Mouse (Mus musculus) lung, embryonic 14.5 days (tissue): ENCODE data around the gene Sorbs1. TPM values are rescaled to one million over a fixed set of nuclear protein-coding genes. Genes with fewer than 3 reads are reported as not detected.

Experiments used
- ATAC-seq: fragments of 200-750 bp; cut with Nextera tagmentation; 2 replicates; pipeline ENCODE4 v1.8.0; 2017; ENCODE audit warnings: mild to moderate bottlenecking, moderate TSS enrichment, moderate library complexity; ENCODE audit not compliant: insufficient read depth
- DNase-seq: peaks from one replicate; pipeline ENCODE4 v3.0.0-alpha.2; 2015
- H3K27ac ChIP-seq: fragments of 300-500 bp; sonication (generic); 2 replicates; pipeline ENCODE4 v1.5.1; 2014; ENCODE audit warnings: low read depth, mild to moderate bottlenecking, moderate library complexity
- H3K27me3 ChIP-seq: fragments of 300-500 bp; sonication (generic); 2 replicates; pipeline ENCODE4 v1.6.1; 2014; ENCODE audit warnings: low read length, control low read depth; ENCODE audit not compliant: insufficient read depth
- H3K36me3 ChIP-seq: fragments of 300-500 bp; sonication (generic); 2 replicates; pipeline ENCODE4 v1.6.1; 2014; ENCODE audit warnings: control low read depth; ENCODE audit not compliant: insufficient read depth
- H3K4me1 ChIP-seq: fragments of 300-500 bp; sonication (generic); 2 replicates; pipeline ENCODE4 v1.6.1; 2014; ENCODE audit warnings: antibody characterized with exemption, control low read depth; ENCODE audit not compliant: insufficient read depth
- H3K4me2 ChIP-seq: fragments of 300-500 bp; sonication (generic); 2 replicates; pipeline ENCODE4 v1.6.1; 2014; ENCODE audit warnings: mild to moderate bottlenecking
- H3K4me3 ChIP-seq: fragments of 300-500 bp; sonication (generic); 2 replicates; pipeline ENCODE4 v1.5.1; 2014; ENCODE audit warnings: low read depth, low read length
- H3K9ac ChIP-seq: fragments of 300-500 bp; sonication (generic); 2 replicates; pipeline ENCODE4 v1.6.1; 2014
- H3K9me3 ChIP-seq: fragments of 300-500 bp; sonication (generic); 2 replicates; pipeline ENCODE4 v1.6.1; 2016; ENCODE audit warnings: low read depth, low read length, control low read depth
- CTCF ChIP-seq: IDR thresholded peaks from 2 replicates; pipeline ENCODE4 v1.5.1; 2016; ENCODE audit warnings: antibody characterized with exemption, low read depth
- WGBS: fragments of 180-500 bp; shearing (Covaris S2); extraction: QIAGEN DNeasy Blood & Tissue Kit; methylation state at CpG from one replicate; pipeline ENCODE4 v1.1.7; 2014; 5-methylcytosine and 5-hydroxymethylcytosine counted together
- polyA plus RNA-seq: library from polyadenylated mRNA; unstranded; fragments of >200 nt; fragmentation: Nextera tagmentation; extraction: Ambion mirVana; gene quantifications from 2 replicates; pipeline ENCODE4 v1.2.1, GENCODE M21; 2014

Gene Sorbs1
- polyA plus RNA-seq, 1 experiment from 2014 or later, result 46.6 TPM

DNA sequence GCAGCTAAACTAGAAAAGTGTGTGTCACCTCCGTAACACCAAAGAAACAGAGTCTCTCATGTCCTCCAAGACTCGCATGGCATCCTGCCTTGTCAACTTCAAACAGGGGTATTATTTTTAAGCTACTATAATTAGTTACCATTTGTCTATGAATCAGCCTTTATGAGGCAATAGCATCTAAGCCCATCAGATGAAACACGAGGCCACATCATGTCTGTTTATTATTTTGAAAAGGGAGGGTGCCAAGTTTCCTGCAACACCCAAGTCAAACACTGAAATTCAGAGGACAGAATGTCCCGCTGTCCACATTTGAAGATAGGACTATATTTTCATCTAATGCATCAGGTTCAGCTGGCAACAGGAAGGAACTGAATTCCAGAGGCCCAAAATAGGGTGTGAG, 81.6 kb downstream of the Sorbs1 start:
- Histone ChIP-seq H3K27me3 (no peaks in the 10 kb centered on the region), H3K9ac (no peak overlapping the region), H3K27ac (no peak overlapping the region), H3K4me3 (no peak overlapping the region), H3K36me3 (no peaks in the 10 kb centered on the region), H3K9me3 (no peaks in the 10 kb centered on the region), H3K4me2 (no peak overlapping the region), H3K4me1 (no peaks in the 10 kb centered on the region; the same call in 1 of the 2 replicates)
- 59% methylated on average over 4 of the region's 4 CpGs for WGBS
- TF ChIP-seq CTCF, result no peak
- peak; percentile 12 for DNase-seq
- no peak for ATAC-seq

DNA sequence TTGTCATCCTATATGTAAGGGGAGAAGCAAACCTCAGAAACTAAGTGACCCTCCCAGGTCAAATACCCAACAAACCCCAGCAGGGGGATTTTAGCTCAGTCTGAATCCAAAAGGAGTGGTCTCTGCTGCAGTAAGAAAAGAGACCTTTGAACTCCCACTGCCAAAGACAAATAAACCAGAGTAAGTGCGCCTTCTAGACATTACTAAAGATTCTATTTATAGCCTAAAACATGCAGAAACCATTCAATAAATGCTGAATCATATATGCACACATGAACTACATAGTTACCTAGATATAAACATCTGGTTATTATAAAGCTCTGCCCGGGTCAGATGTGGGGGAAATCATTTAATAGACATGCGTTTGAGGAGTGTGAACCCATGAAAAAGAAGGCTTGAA, 84.0 kb downstream of the Sorbs1 start:
- no peak overlapping the region for H3K27ac ChIP-seq
- no peaks in the 10 kb centered on the region for H3K27me3 ChIP-seq
- no peak for TF ChIP-seq CTCF
- H3K36me3 ChIP-seq, result no peaks in the 10 kb centered on the region
- DNase-seq (no peak), ATAC-seq (no peak)
- H3K4me3 ChIP-seq, result no peak overlapping the region
- H3K9ac ChIP-seq, result no peak overlapping the region
- 52% methylated on average over 3 of the region's 3 CpGs for WGBS
- H3K4me1 ChIP-seq, result no peaks in the 10 kb centered on the region; the same call in 1 of the 2 replicates
- H3K9me3 ChIP-seq, result no peaks in the 10 kb centered on the region
- no peak overlapping the region for H3K4me2 ChIP-seq

DNA sequence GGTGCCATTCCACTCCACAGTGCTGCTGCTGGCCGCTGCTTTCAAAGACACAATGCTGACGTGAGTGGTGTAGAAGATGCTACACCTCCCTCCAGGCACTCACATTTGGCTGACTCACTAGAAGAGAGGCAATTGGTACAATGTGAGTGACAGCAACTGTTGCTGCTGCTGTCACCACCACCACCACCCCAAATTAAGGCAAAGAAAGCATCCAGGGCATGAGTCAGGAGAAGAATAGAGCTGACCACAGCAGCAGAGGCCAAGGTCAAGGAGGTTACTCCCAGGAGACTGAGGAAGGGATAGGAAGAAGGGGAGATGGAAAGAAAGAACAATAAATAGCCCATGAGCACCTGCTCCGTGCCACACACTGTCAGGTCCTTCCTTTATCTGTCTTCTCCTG, 84.4 kb downstream of the Sorbs1 start:
- DNase-seq (no peak), ATAC-seq (no peak)
- H3K27ac ChIP-seq, result no peak overlapping the region
- H3K36me3 ChIP-seq, result no peaks in the 10 kb centered on the region
- H3K4me1 ChIP-seq, result no peaks in the 10 kb centered on the region; the same call in 1 of the 2 replicates
- H3K4me3 ChIP-seq, result no peak overlapping the region
- H3K9me3 ChIP-seq, result no peaks in the 10 kb centered on the region
- TF ChIP-seq CTCF, result no peak
- H3K9ac ChIP-seq, result no peak overlapping the region
- 75% methylated on average over 3 of the region's 3 CpGs for WGBS
- H3K27me3 ChIP-seq, result no peaks in the 10 kb centered on the region
- H3K4me2 ChIP-seq, result no peak overlapping the region

DNA sequence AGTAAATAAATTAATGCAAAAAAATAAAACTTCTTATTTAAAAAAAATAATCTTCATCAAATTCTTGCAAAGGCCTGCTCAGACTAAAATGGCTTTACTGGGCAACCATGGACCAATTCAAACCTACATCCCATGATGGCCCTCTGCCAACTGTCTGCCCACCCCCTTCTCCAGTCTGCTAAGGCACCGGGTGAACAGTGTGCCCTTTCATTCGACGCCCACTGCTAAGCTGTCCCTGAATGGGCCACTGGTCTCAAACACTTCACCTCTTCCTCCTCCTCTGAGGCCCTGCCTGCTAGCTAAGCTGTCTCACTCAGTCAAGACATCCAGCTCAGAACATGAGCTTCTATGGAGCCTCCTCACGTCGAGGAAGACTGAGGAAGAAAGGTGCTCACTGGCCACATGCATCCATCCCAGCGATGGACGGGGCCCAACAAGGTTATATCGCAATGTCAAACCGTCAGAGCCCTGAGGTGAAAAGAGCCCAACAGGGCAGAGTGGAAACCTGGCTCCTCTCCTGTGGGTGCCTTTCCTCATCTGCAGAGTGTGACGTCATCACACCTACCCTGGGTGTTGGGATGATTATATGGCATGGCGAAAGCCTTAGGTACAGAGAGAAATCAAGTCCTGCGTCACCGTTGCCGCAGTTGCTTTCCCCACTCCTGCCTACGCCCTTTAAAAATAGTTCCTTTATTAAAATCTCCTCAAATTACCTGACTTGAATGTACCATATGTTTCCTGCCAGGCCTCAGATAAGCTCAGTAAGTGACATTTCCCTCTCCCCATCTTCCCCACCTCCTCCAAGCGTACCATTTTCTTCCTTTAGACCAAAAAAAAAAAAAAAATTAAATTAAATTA, 87.2 kb downstream of the Sorbs1 start:
- H3K9me3 ChIP-seq, result no peaks in the 10 kb centered on the region
- WGBS, result 77% methylated on average over 16 of the region's 16 CpGs
- no peaks in the 10 kb centered on the region for H3K36me3 ChIP-seq
- DNase-seq (peak; percentile 50), ATAC-seq (no peak)
- no peak overlapping the region for H3K4me2 ChIP-seq
- no peaks in the 10 kb centered on the region for H3K4me1 ChIP-seq
- TF ChIP-seq CTCF, result no peak
- no peaks in the 10 kb centered on the region for H3K27me3 ChIP-seq
- H3K9ac ChIP-seq, result no peak overlapping the region
- no peak overlapping the region for H3K4me3 ChIP-seq
- no peak overlapping the region; the same call in 1 of the 2 replicates for H3K27ac ChIP-seq

DNA sequence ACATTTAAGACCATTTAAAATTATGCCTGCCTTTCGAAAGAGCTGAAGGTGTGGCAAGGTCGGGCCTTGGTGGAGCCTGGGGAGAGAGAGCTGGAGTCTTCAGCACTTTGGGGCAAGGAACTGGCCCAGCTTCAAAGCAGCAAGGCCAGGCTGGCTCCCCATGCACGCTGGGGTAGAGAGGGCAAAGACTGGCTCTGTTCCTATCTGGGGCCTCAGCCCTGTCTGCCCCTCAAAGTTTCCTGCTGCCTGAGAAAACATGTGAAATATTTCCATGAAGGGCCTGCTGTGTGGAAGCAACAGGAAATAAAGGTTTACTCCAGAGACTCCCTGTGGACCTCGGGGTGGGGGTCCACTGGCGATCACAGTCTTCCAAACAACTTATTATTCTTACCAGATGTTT, 88.3 kb downstream of the Sorbs1 start:
- H3K4me1 ChIP-seq, result no peaks in the 10 kb centered on the region
- H3K27ac ChIP-seq, result peak overlapping the region; percentile 32; the same call in 1 of the 2 replicates
- no peak for TF ChIP-seq CTCF
- no peaks in the 10 kb centered on the region for H3K9me3 ChIP-seq
- H3K4me3 ChIP-seq, result no peak overlapping the region
- H3K4me2 ChIP-seq, result no peak overlapping the region
- WGBS, result 27% methylated on average over 5 of the region's 5 CpGs
- peak; percentile 38 for DNase-seq
- ATAC-seq, result no peak
- H3K27me3 ChIP-seq, result no peaks in the 10 kb centered on the region
- H3K36me3 ChIP-seq, result no peaks in the 10 kb centered on the region
- no peak overlapping the region for H3K9ac ChIP-seq

DNA sequence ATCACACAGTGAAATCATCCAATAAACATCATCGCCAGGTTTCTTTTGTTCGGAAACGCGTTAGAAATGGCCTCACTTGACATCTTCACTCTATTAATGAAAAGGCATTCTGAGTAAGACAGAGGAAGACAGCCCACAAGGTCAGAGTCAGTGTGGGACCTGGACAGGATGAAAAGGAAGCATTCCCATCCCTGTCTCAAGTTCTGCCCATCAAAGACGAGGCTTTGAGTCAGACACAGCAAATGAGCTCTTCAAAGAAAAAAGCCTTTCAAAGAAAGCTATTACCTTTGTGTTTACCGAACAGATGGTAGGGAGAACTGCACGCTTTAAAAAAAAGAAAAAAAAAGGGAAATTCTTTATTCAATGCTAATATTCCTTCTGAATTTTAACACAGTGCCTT, 92.5 kb downstream of the Sorbs1 start:
- Histone ChIP-seq H3K27me3 (no peaks in the 10 kb centered on the region), H3K4me1 (peaks cover 5% of the 10 kb centered on the region; the same call in 1 of the 2 replicates), H3K9me3 (no peaks in the 10 kb centered on the region), H3K9ac (no peak overlapping the region), H3K4me3 (no peak overlapping the region), H3K27ac (no peak overlapping the region), H3K36me3 (no peaks in the 10 kb centered on the region), H3K4me2 (no peak overlapping the region)
- DNase-seq (no peak), ATAC-seq (no peak)
- 46% methylated on average over 7 of the region's 7 CpGs for WGBS
- TF ChIP-seq CTCF, result no peak

DNA sequence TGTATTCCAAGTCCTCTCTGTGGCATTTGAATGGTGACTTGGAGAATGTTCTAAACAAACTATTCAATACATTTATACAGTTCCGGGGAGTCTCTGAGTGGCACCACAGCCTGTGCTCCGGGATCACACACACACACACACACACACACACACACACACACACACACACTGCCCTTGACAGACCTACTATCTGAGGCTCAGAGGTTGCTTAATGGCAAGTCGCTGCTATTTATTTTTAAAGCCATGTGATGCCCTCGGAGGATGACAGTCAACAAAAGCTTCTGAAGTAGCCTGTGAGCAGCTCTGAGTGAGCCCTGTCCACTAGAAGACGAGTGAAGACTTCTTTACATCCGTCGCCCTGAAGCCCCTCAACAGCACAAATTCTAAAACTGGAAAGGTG, 94.3 kb downstream of the Sorbs1 start:
- DNase-seq, result no peak
- Histone ChIP-seq H3K9me3 (no peaks in the 10 kb centered on the region), H3K9ac (no peak overlapping the region), H3K36me3 (no peaks in the 10 kb centered on the region), H3K4me2 (no peak overlapping the region), H3K4me1 (peaks cover 13% of the 10 kb centered on the region), H3K27me3 (no peaks in the 10 kb centered on the region), H3K27ac (no peak overlapping the region), H3K4me3 (no peak overlapping the region)
- 54% methylated on average over 7 of the region's 7 CpGs for WGBS
- ATAC-seq, result no peak
- no peak for TF ChIP-seq CTCF
